Mouse (Mus musculus): Measurements from ENCODE around the gene Srp54c. TPM values are rescaled to one million over a fixed set of nuclear protein-coding genes. Genes with fewer than 3 reads are reported as not detected.

Gene Srp54c
- total RNA-seq (2023): 12.2 and 12.4 TPM in 2 replicates

GRCm38 (mm10) chr12:55229626-55230519 lies at the start of gene Srp54c:
TSS of gene Srp54c (plus strand) at chr12:55230168.

GRCm38 (mm10) chr12:55199306-55199705 lies 30.7 kb upstream of the Srp54c start, which contains the start of gene 1700047I17Rik2:
TSS of gene 1700047I17Rik2 (plus strand) at chr12:55199592.

GRCm38 (mm10) chr12:55299336-55299735 lies 69.4 kb downstream of the Srp54c start, which contains the start of gene 1110008L16Rik:
TSS of gene 1110008L16Rik (plus strand) at chr12:55299577.

GRCm38 (mm10) chr12:55302485-55303441 lies 72.8 kb downstream of the Srp54c start, which contains the start of gene Ppp2r3c:
TSS of gene Ppp2r3c (minus strand) at chr12:55302998.

Other genes starting within 250 kb of the Srp54c start
- not detected in 2 replicates for gene Gm20403, start 243.6 kb upstream of the Srp54c start, total RNA-seq (2023)
- gene Baz1a, start 215.8 kb upstream of the Srp54c start, total RNA-seq (2023): 135 and 206 TPM in 2 replicates
- 1.5 and 2.9 TPM in 2 replicates for gene 2700097O09Rik, start 150.1 kb upstream of the Srp54c start, total RNA-seq (2023)
- gene Srp54a, start 149.9 kb upstream of the Srp54c start, total RNA-seq (2023): 41.7 and 57.1 TPM in 2 replicates
- gene Fam177a, start 105.7 kb upstream of the Srp54c start, total RNA-seq (2023): 3.7 and 4.2 TPM in 2 replicates
- gene Srp54b, start 75.1 kb upstream of the Srp54c start, total RNA-seq (2023): 23.9 and 33.9 TPM in 2 replicates
- gene 1700047I17Rik2, start 30.6 kb upstream of the Srp54c start, total RNA-seq (2023): 5.3 and 5.7 TPM in 2 replicates
- gene 1110008L16Rik, start 69.4 kb downstream of the Srp54c start, total RNA-seq (2023): 2.4 and 2.9 TPM in 2 replicates
- gene Ppp2r3c, start 72.8 kb downstream of the Srp54c start, total RNA-seq (2023): 16.0 and 17.5 TPM in 2 replicates
- gene Psma6, start 154.1 kb downstream of the Srp54c start, total RNA-seq (2023): 90.2 and 91.7 TPM in 2 replicates